Mouse (Mus musculus) stomach, embryonic 16.5 days (tissue): ENCODE data around the gene Kcnt1. TPM values are rescaled to one million over a fixed set of nuclear protein-coding genes. Genes with fewer than 3 reads are reported as not detected.
A peak's percentile ranks its signal among the peaks of the same experiment; 100 is the strongest.

ENCODE experiments used
- ATAC-seq: fragments of 200-750 bp; cut with Nextera tagmentation; 2 replicates; pipeline ENCODE4 v1.8.0; 2017; ENCODE audit warnings: moderate number of reproducible peaks, moderate TSS enrichment; ENCODE audit not compliant: insufficient read depth, low FRiP score
- H3K27ac ChIP-seq: fragments of 300-500 bp; sonication (generic); 2 replicates; pipeline ENCODE4 v1.5.1; 2014; ENCODE audit warnings: low read length
- H3K27me3 ChIP-seq: fragments of 300-500 bp; sonication (generic); 2 replicates; pipeline ENCODE4 v1.6.1; 2014; ENCODE audit warnings: low read length, control low read depth, mixed read lengths; ENCODE audit not compliant: control insufficient read depth, insufficient read depth
- H3K36me3 ChIP-seq: fragments of 300-500 bp; sonication (generic); 2 replicates; pipeline ENCODE4 v1.6.1; 2014; ENCODE audit warnings: low read length; ENCODE audit not compliant: control insufficient read depth, insufficient read depth
- H3K4me1 ChIP-seq: fragments of 300-500 bp; sonication (generic); 2 replicates; pipeline ENCODE4 v1.6.1; 2014; ENCODE audit warnings: low read length, control low read depth, mixed read lengths; ENCODE audit not compliant: control insufficient read depth, insufficient read depth
- H3K4me2 ChIP-seq: fragments of 300-500 bp; sonication (generic); 2 replicates; pipeline ENCODE4 v1.6.1; 2014; ENCODE audit warnings: low read depth, low read length, mixed read lengths
- H3K4me3 ChIP-seq: fragments of 300-500 bp; sonication (generic); replicated peaks from 2 replicates; pipeline ENCODE4 v1.5.1; 2014; ENCODE audit warnings: mild to moderate bottlenecking, low read length
- H3K9ac ChIP-seq: fragments of 300-500 bp; sonication (generic); 2 replicates; pipeline ENCODE4 v1.6.1; 2014; ENCODE audit warnings: low read length
- H3K9me3 ChIP-seq: fragments of 300-500 bp; sonication (generic); replicated peaks from 2 replicates; pipeline ENCODE4 v1.6.1; 2016; ENCODE audit warnings: low read length, control low read depth; ENCODE audit not compliant: control insufficient read depth
- WGBS: fragments of 180-500 bp; shearing (Covaris S2); extraction: QIAGEN DNeasy Blood & Tissue Kit; methylation state at CpG from one replicate; pipeline ENCODE4 v1.1.7; 2014; 5-methylcytosine and 5-hydroxymethylcytosine counted together
- polyA plus RNA-seq: library from polyadenylated mRNA; unstranded; fragments of >200 nt; fragmentation: Nextera tagmentation; extraction: Ambion mirVana; gene quantifications from 2 replicates; pipeline ENCODE4 v1.2.1, GENCODE M21; 2015

The Kcnt1 gene
- polyA plus RNA-seq, 1 experiment from 2014 or later = 0.65 TPM

- no peak for ATAC-seq
- 5% methylated on average over 18 of the region's 18 CpGs for WGBS
- Histone ChIP-seq H3K9ac (no peak overlapping the region), H3K27me3 (peaks cover 17% of the 10 kb centered on the region), H3K4me1 (peaks cover 5% of the 10 kb centered on the region; the same call in 1 of the 2 replicates), H3K27ac (no peak overlapping the region), H3K4me2 (peak overlapping the region; percentile 88), H3K4me3 (peak overlapping the region; percentile 48), H3K36me3 (no peaks in the 10 kb centered on the region), H3K9me3 (no peaks in the 10 kb centered on the region)
Measured at GRCm38 (mm10) chr2:25864230-25864629, 696 bp downstream of the Kcnt1 start.

- H3K27ac ChIP-seq = no peak overlapping the region
- no peaks in the 10 kb centered on the region for H3K36me3 ChIP-seq
- no peak overlapping the region for H3K9ac ChIP-seq
- 12% methylated on average over 4 of the region's 4 CpGs for whole genome bisulfite sequencing
- H3K27me3 ChIP-seq = peaks cover 17% of the 10 kb centered on the region
- H3K4me2 ChIP-seq = no peak overlapping the region
- no peak for ATAC-seq
- no peak overlapping the region for H3K4me3 ChIP-seq
- H3K4me1 ChIP-seq = peaks cover 5% of the 10 kb centered on the region; the same call in 1 of the 2 replicates
- no peaks in the 10 kb centered on the region for H3K9me3 ChIP-seq
Measured at GRCm38 (mm10) chr2:25865412-25865811, 1.9 kb downstream of the Kcnt1 start.

- Histone ChIP-seq H3K27me3 (peaks cover 17% of the 10 kb centered on the region), H3K9me3 (no peaks in the 10 kb centered on the region), H3K4me3 (no peak overlapping the region), H3K36me3 (no peaks in the 10 kb centered on the region), H3K9ac (no peak overlapping the region), H3K4me2 (no peak overlapping the region), H3K4me1 (peaks cover 5% of the 10 kb centered on the region; the same call in 1 of the 2 replicates), H3K27ac (no peak overlapping the region)
- WGBS = 59% methylated on average over 5 of the region's 5 CpGs
- ATAC-seq = no peak
Measured at GRCm38 (mm10) chr2:25866656-25867055, 3.1 kb downstream of the Kcnt1 start.

GRCm38 (mm10) chr2:25877250-25877735, 13.8 kb downstream of the Kcnt1 start:
- Histone ChIP-seq H3K27ac (no peak overlapping the region), H3K9ac (peak overlapping the region; percentile 56; the same call in 1 of the 2 replicates), H3K36me3 (no peaks in the 10 kb centered on the region), H3K27me3 (peaks cover 35% of the 10 kb centered on the region), H3K4me2 (peak overlapping the region; percentile 53), H3K9me3 (0 out of 2 replicates have a peak, but pooled peaks cover 4% of the 10 kb centered on the region), H3K4me3 (peak overlapping the region; percentile 32; the same call in 1 of the 2 replicates), H3K4me1 (no peaks in the 10 kb centered on the region)
- WGBS = 30% methylated on average over 7 of the region's 7 CpGs
- no peak for ATAC-seq

- H3K4me3 ChIP-seq = peak overlapping the region; percentile 32
- H3K9ac ChIP-seq = peak overlapping the region; percentile 56
- ATAC-seq = no peak
- H3K27me3 ChIP-seq = peaks cover 35% of the 10 kb centered on the region
- H3K27ac ChIP-seq = no peak overlapping the region
- 2% methylated on average over 40 of the region's 49 CpGs for WGBS
- H3K4me2 ChIP-seq = peak overlapping the region; percentile 53
- 0 out of 2 replicates have a peak, but pooled peaks cover 4% of the 10 kb centered on the region for H3K9me3 ChIP-seq
- H3K4me1 ChIP-seq = no peaks in the 10 kb centered on the region
- no peaks in the 10 kb centered on the region for H3K36me3 ChIP-seq
Measured at GRCm38 (mm10) chr2:25877736-25878268, 14.3 kb downstream of the Kcnt1 start.

- WGBS = 89% methylated on average over 2 of the region's 2 CpGs
- Histone ChIP-seq H3K4me2 (no peak overlapping the region), H3K9ac (no peak overlapping the region), H3K27ac (no peak overlapping the region), H3K4me1 (no peaks in the 10 kb centered on the region), H3K36me3 (no peaks in the 10 kb centered on the region), H3K4me3 (no peak overlapping the region), H3K9me3 (0 out of 2 replicates have a peak, but pooled peaks cover 4% of the 10 kb centered on the region), H3K27me3 (peaks cover 35% of the 10 kb centered on the region)
- no peak for ATAC-seq
Measured at GRCm38 (mm10) chr2:25878516-25878915, 15.0 kb downstream of the Kcnt1 start.

- 73% methylated on average over 4 of the region's 4 CpGs for WGBS
- Histone ChIP-seq H3K27me3 (peaks cover 35% of the 10 kb centered on the region), H3K27ac (no peak overlapping the region), H3K9ac (no peak overlapping the region), H3K36me3 (no peaks in the 10 kb centered on the region), H3K4me3 (no peak overlapping the region), H3K9me3 (0 out of 2 replicates have a peak, but pooled peaks cover 4% of the 10 kb centered on the region), H3K4me1 (no peaks in the 10 kb centered on the region), H3K4me2 (no peak overlapping the region)
- ATAC-seq = no peak
Measured at GRCm38 (mm10) chr2:25879061-25879460, 15.5 kb downstream of the Kcnt1 start.

GRCm38 (mm10) chr2:25882276-25882675, 18.7 kb downstream of the Kcnt1 start:
- Histone ChIP-seq H3K27me3 (peaks cover 23% of the 10 kb centered on the region), H3K4me3 (no peak overlapping the region), H3K4me1 (no peaks in the 10 kb centered on the region), H3K36me3 (no peaks in the 10 kb centered on the region), H3K27ac (no peak overlapping the region), H3K9me3 (no peaks in the 10 kb centered on the region), H3K9ac (no peak overlapping the region), H3K4me2 (no peak overlapping the region)
- 32% methylated on average over 1 of the region's 1 CpGs for WGBS
- ATAC-seq = no peak

GRCm38 (mm10) chr2:25884756-25885155, 21.2 kb downstream of the Kcnt1 start:
- Histone ChIP-seq H3K9ac (no peak overlapping the region), H3K27ac (no peak overlapping the region), H3K4me3 (no peak overlapping the region), H3K36me3 (no peaks in the 10 kb centered on the region), H3K4me1 (no peaks in the 10 kb centered on the region), H3K27me3 (no peaks in the 10 kb centered on the region), H3K9me3 (no peaks in the 10 kb centered on the region), H3K4me2 (no peak overlapping the region)
- no peak for ATAC-seq
- WGBS = 76% methylated on average over 3 of the region's 3 CpGs
